Mouse (Mus musculus) spleen, adult 2 months (tissue): ENCODE results near the gene Mpzl1.

Source experiments
- CTCF ChIP-seq: fragments of 200-500 bp; IDR thresholded peaks from 2 replicates; pipeline ENCODE4 v1.5.1; 2011; ENCODE audit warnings: mild to moderate bottlenecking, inconsistent platforms; ENCODE audit not compliant: insufficient read depth, insufficient read length, insufficient replicate concordance; ENCODE audit errors: extremely low read depth
- POLR2A ChIP-seq: fragments of 200-500 bp; IDR thresholded peaks from 2 replicates; pipeline ENCODE4 v1.6.1; 2011; ENCODE audit warnings: low read depth, low read length, inconsistent platforms

GRCm38 (mm10) chr1:165565283-165565682 is 69.1 kb downstream of the Mpzl1 start:
- no peak for TF ChIP-seq CTCF
- no peak for TF ChIP-seq POLR2A
